Mouse (Mus musculus) layer of hippocampus, adult 9-11 months (tissue): ENCODE results near the gene Btbd35f23.
"Not testable (repeated sequence)": the region's sequence is repeated elsewhere in the genome, so short reads cannot be mapped to it uniquely, and the experiment has no call there.

Experiments used
- DNase-seq: peaks from one replicate; pipeline ENCODE4 v3.0.0; 2022

Btbd35f23 gene

DNA sequence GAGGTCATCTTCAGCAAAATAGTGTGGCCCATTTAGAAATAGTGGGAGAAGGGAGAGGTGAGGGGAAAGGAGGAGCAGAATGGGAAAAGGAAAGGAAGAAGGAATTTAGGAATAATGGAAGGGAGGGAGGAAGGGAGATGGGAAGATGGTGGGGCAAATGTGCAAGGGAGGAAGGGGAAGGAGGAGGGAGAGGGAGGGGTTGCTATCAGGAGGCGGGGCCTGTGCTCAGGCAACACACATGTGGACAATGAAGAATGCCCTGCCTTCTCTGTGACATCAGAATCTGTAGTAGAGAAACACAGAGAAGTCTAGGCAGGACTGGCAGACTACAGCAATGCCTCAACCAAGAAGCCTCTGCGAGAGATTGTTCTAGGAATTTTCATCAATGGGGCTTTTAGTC, at the start of gene Btbd35f23:
Gene Btbd35f23, plus strand, starts transcription at position 301 of the 400 bp plus-strand sequence.
- DNase-seq = not testable (repeated sequence)
